Mouse (Mus musculus) kidney, embryonic 14.5 days (tissue): ENCODE data around the gene Brca2. TPM values are rescaled to one million over a fixed set of nuclear protein-coding genes. Genes with fewer than 3 reads are reported as not detected.

ENCODE experiments used
- ATAC-seq: fragments of 200-750 bp; cut with Nextera tagmentation; 2 replicates; pipeline ENCODE4 v1.8.0; 2017; ENCODE audit warnings: moderate number of reproducible peaks, mild to moderate bottlenecking, moderate TSS enrichment, moderate library complexity; ENCODE audit not compliant: low FRiP score, low TSS enrichment
- H3K27ac ChIP-seq: fragments of 300-500 bp; sonication (generic); 2 replicates; pipeline ENCODE4 v1.5.1; 2014; ENCODE audit warnings: low read depth, mild to moderate bottlenecking, low read length, moderate library complexity, mixed read lengths
- H3K27me3 ChIP-seq: fragments of 300-500 bp; sonication (generic); 2 replicates; pipeline ENCODE4 v1.6.1; 2014; ENCODE audit warnings: mild to moderate bottlenecking, low read length; ENCODE audit not compliant: control insufficient read depth, insufficient read depth
- H3K36me3 ChIP-seq: fragments of 300-500 bp; sonication (generic); 2 replicates; pipeline ENCODE4 v1.6.1; 2014; ENCODE audit warnings: low read length, mixed read lengths; ENCODE audit not compliant: control insufficient read depth, insufficient read depth
- H3K4me1 ChIP-seq: fragments of 300-500 bp; sonication (generic); 2 replicates; pipeline ENCODE4 v1.6.1; 2014; ENCODE audit warnings: low read length, mixed read lengths; ENCODE audit not compliant: control insufficient read depth, insufficient read depth
- H3K4me2 ChIP-seq: fragments of 300-500 bp; sonication (generic); replicated peaks from 2 replicates; pipeline ENCODE4 v1.6.1; 2014; ENCODE audit warnings: low read depth, mild to moderate bottlenecking, low read length
- H3K4me3 ChIP-seq: fragments of 300-500 bp; sonication (generic); 2 replicates; pipeline ENCODE4 v1.5.1; 2014; ENCODE audit warnings: mild to moderate bottlenecking, low read length
- H3K9ac ChIP-seq: fragments of 300-500 bp; sonication (generic); 2 replicates; pipeline ENCODE4 v1.6.1; 2014; ENCODE audit warnings: low read depth, mild to moderate bottlenecking, low read length, moderate library complexity
- H3K9me3 ChIP-seq: fragments of 300-500 bp; sonication (generic); 2 replicates; pipeline ENCODE4 v1.6.1; 2016; ENCODE audit warnings: low read length; ENCODE audit not compliant: control insufficient read depth
- WGBS: fragments of 180-500 bp; shearing (Covaris S2); extraction: QIAGEN DNeasy Blood & Tissue Kit; methylation state at CpG from one replicate; pipeline ENCODE4 v1.1.7; 2014; 5-methylcytosine and 5-hydroxymethylcytosine counted together
- polyA plus RNA-seq: library from polyadenylated mRNA; unstranded; fragments of >200 nt; fragmentation: Nextera tagmentation; extraction: Ambion mirVana; gene quantifications from 2 replicates; pipeline ENCODE4 v1.2.1, GENCODE M21; 2014

The Brca2 gene
- polyA plus RNA-seq, 1 experiment from 2014 or later: 28.6 TPM

GRCm38 (mm10) chr5:150599301-150600294 is 77.2 kb downstream of the Brca2 start:
- Histone ChIP-seq H3K27me3 (0 out of 2 replicates have a peak, but pooled peaks cover 3% of the 10 kb centered on the region), H3K36me3 (no peaks in the 10 kb centered on the region), H3K9me3 (no peaks in the 10 kb centered on the region), H3K9ac (no peak overlapping the region), H3K4me2 (no peak overlapping the region), H3K4me1 (peaks cover 13% of the 10 kb centered on the region), H3K4me3 (no peak overlapping the region), H3K27ac (no peak overlapping the region)
- ATAC-seq: no peak
- 61% methylated on average over 13 of the region's 13 CpGs for WGBS

- WGBS: 78% methylated on average over 20 of the region's 20 CpGs
Observed at GRCm38 (mm10) chr5:150600554-150601440, 78.4 kb downstream of the Brca2 start.

GRCm38 (mm10) chr5:150601441-150602230 is 79.2 kb downstream of the Brca2 start:
- no peak for ATAC-seq
- Histone ChIP-seq H3K4me1 (peaks cover 9% of the 10 kb centered on the region), H3K27me3 (no peaks in the 10 kb centered on the region), H3K9me3 (no peaks in the 10 kb centered on the region), H3K27ac (no peak overlapping the region), H3K36me3 (no peaks in the 10 kb centered on the region), H3K4me3 (no peak overlapping the region), H3K9ac (no peak overlapping the region), H3K4me2 (no peak overlapping the region)
- WGBS: 86% methylated on average over 14 of the region's 14 CpGs

More at GRCm38 (mm10) chr5:150600554-150601440, 78.4 kb downstream of the Brca2 start:
- no peaks in the 10 kb centered on the region for H3K36me3 ChIP-seq
- no peak for ATAC-seq
- H3K4me2 ChIP-seq: no peak overlapping the region
- no peaks in the 10 kb centered on the region for H3K9me3 ChIP-seq
- H3K4me1 ChIP-seq: peaks cover 9% of the 10 kb centered on the region
- H3K4me3 ChIP-seq: no peak overlapping the region
- H3K27ac ChIP-seq: no peak overlapping the region
- H3K27me3 ChIP-seq: 0 out of 2 replicates have a peak, but pooled peaks cover 3% of the 10 kb centered on the region
- H3K9ac ChIP-seq: no peak overlapping the region

GRCm38 (mm10) chr5:150606131-150606530 is 83.7 kb downstream of the Brca2 start:
- Histone ChIP-seq H3K36me3 (no peaks in the 10 kb centered on the region), H3K9ac (no peak overlapping the region), H3K4me2 (no peak overlapping the region), H3K27me3 (no peaks in the 10 kb centered on the region), H3K4me1 (no peaks in the 10 kb centered on the region), H3K9me3 (no peaks in the 10 kb centered on the region), H3K27ac (no peak overlapping the region), H3K4me3 (no peak overlapping the region)
- 95% methylated on average over 6 of the region's 6 CpGs for WGBS
- no peak for ATAC-seq

GRCm38 (mm10) chr5:150607631-150608030 is 85.2 kb downstream of the Brca2 start:
- H3K9ac ChIP-seq: no peak overlapping the region
- no peaks in the 10 kb centered on the region for H3K27me3 ChIP-seq
- no peaks in the 10 kb centered on the region for H3K36me3 ChIP-seq
- no peak overlapping the region for H3K4me3 ChIP-seq
- H3K4me1 ChIP-seq: no peaks in the 10 kb centered on the region
- no peak overlapping the region for H3K27ac ChIP-seq
- WGBS: 90% methylated on average over 8 of the region's 8 CpGs
- no peak for ATAC-seq
- H3K9me3 ChIP-seq: no peaks in the 10 kb centered on the region
- no peak overlapping the region for H3K4me2 ChIP-seq

- H3K27ac ChIP-seq: no peak overlapping the region
- no peak overlapping the region for H3K4me3 ChIP-seq
- H3K9me3 ChIP-seq: no peaks in the 10 kb centered on the region
- WGBS: 38% methylated on average over 1 of the region's 1 CpGs
- no peak overlapping the region for H3K4me2 ChIP-seq
- no peak for ATAC-seq
- no peaks in the 10 kb centered on the region for H3K27me3 ChIP-seq
- no peaks in the 10 kb centered on the region for H3K36me3 ChIP-seq
- H3K4me1 ChIP-seq: no peaks in the 10 kb centered on the region
- no peak overlapping the region for H3K9ac ChIP-seq
Observed at GRCm38 (mm10) chr5:150611136-150611535, 88.7 kb downstream of the Brca2 start.

- Histone ChIP-seq H3K27me3 (no peaks in the 10 kb centered on the region), H3K27ac (no peak overlapping the region), H3K4me1 (no peaks in the 10 kb centered on the region), H3K4me3 (no peak overlapping the region), H3K9ac (no peak overlapping the region), H3K9me3 (no peaks in the 10 kb centered on the region), H3K36me3 (no peaks in the 10 kb centered on the region), H3K4me2 (no peak overlapping the region)
- 48% methylated on average over 12 of the region's 12 CpGs for WGBS
- ATAC-seq: 0 out of 2 replicates have a peak, but pooled peaks have one; percentile 24
Observed at GRCm38 (mm10) chr5:150611697-150612096, 89.3 kb downstream of the Brca2 start.

- no peak for ATAC-seq
- 89% methylated on average over 2 of the region's 2 CpGs for WGBS
Observed at GRCm38 (mm10) chr5:150614054-150614453, 91.6 kb downstream of the Brca2 start.

More at GRCm38 (mm10) chr5:150614054-150614453, 91.6 kb downstream of the Brca2 start:
- Histone ChIP-seq H3K9ac (no peak overlapping the region), H3K27me3 (no peaks in the 10 kb centered on the region), H3K4me2 (no peak overlapping the region), H3K4me3 (no peak overlapping the region), H3K27ac (no peak overlapping the region), H3K4me1 (no peaks in the 10 kb centered on the region), H3K9me3 (no peaks in the 10 kb centered on the region), H3K36me3 (no peaks in the 10 kb centered on the region)
